Mouse (Mus musculus) neural tube, embryonic 15.5 days (tissue): Measurements from ENCODE around the gene Ptbp1. TPM values are rescaled to one million over a fixed set of nuclear protein-coding genes. Genes with fewer than 3 reads are reported as not detected.
"Not testable (repeated sequence)": the region's sequence is repeated elsewhere in the genome, so short reads cannot be mapped to it uniquely, and the experiment has no call there.

Experiments used
- ATAC-seq: fragments of 200-750 bp; cut with Nextera tagmentation; 2 replicates; pipeline ENCODE4 v1.8.0; 2017; ENCODE audit warnings: mild to moderate bottlenecking, moderate TSS enrichment, moderate library complexity; ENCODE audit not compliant: low FRiP score
- H3K27ac ChIP-seq: fragments of 300-500 bp; sonication (generic); replicated peaks from 2 replicates; pipeline ENCODE4 v1.5.1; 2015; ENCODE audit warnings: mild to moderate bottlenecking, inconsistent platforms
- H3K27me3 ChIP-seq: fragments of 300-500 bp; sonication (generic); replicated peaks from 2 replicates; pipeline ENCODE4 v1.6.1; 2015; ENCODE audit warnings: inconsistent platforms
- H3K36me3 ChIP-seq: fragments of 300-500 bp; sonication (generic); 2 replicates; pipeline ENCODE4 v1.6.1; 2015; ENCODE audit warnings: inconsistent platforms
- H3K4me1 ChIP-seq: fragments of 300-500 bp; sonication (generic); 2 replicates; pipeline ENCODE4 v1.6.1; 2015; ENCODE audit warnings: inconsistent platforms
- H3K4me2 ChIP-seq: fragments of 300-500 bp; sonication (generic); 2 replicates; pipeline ENCODE4 v1.6.1; 2015; ENCODE audit warnings: inconsistent platforms, mild to moderate bottlenecking, moderate library complexity
- H3K4me3 ChIP-seq: fragments of 300-500 bp; sonication (generic); replicated peaks from 2 replicates; pipeline ENCODE4 v1.5.1; 2015; ENCODE audit warnings: mild to moderate bottlenecking, inconsistent platforms
- H3K9ac ChIP-seq: fragments of 300-500 bp; sonication (generic); replicated peaks from 2 replicates; pipeline ENCODE4 v1.6.1; 2015; ENCODE audit warnings: mild to moderate bottlenecking, inconsistent platforms
- H3K9me3 ChIP-seq: fragments of 300-500 bp; sonication (generic); replicated peaks from 2 replicates; pipeline ENCODE4 v1.6.1; 2016; ENCODE audit warnings: inconsistent platforms
- WGBS: fragments of 180-500 bp; shearing (Covaris S2); methylation state at CpG from one replicate; pipeline ENCODE4 v1.1.7; 2015; ENCODE audit warnings: mixed read lengths; 5-methylcytosine and 5-hydroxymethylcytosine counted together
- polyA plus RNA-seq: library from polyadenylated mRNA; unstranded; fragments of >200 nt; fragmentation: Nextera tagmentation; extraction: Ambion mirVana; gene quantifications from 2 replicates; pipeline ENCODE4 v1.2.1, GENCODE M21; 2015

Gene Ptbp1
- polyA plus RNA-seq, 1 experiment from 2014 or later, result 55.8 TPM

DNA sequence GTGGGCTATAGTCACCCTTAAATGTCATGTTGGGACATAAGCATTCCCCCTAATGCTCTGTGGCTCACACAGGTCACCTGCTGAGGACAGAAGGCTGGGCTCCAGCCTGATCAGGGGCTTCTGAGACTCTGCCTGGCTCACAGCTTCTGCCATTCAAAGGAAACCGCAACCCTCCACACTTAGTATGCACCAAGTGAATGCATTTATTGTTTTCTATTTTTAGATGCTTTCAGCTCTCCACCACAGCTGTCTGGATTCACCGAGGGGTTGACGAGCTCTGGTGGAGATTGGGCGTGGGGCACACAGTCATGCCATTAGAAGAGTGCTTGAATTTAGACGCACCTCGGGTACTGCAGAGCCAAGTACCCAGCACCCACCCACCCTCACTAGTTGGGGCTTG is 19.1 kb downstream of the Ptbp1 start:
- WGBS, result 3% methylated on average over 6 of the region's 6 CpGs
- peak overlapping the region; percentile 95 for H3K9ac ChIP-seq
- no peaks in the 10 kb centered on the region for H3K9me3 ChIP-seq
- H3K27ac ChIP-seq, result peak overlapping the region; percentile 91
- ATAC-seq, result peak; percentile 4; the same call in 1 of the 2 replicates
- H3K4me2 ChIP-seq, result peak overlapping the region; percentile 89
- H3K4me1 ChIP-seq, result peaks cover 50% of the 10 kb centered on the region
- peak overlapping the region; percentile 70 for H3K4me3 ChIP-seq
- no peaks in the 10 kb centered on the region for H3K27me3 ChIP-seq
- H3K36me3 ChIP-seq, result peaks cover 14% of the 10 kb centered on the region

GRCm38 (mm10) chr10:79873715-79874289 is 19.6 kb downstream of the Ptbp1 start:
- Histone ChIP-seq H3K9ac (peak overlapping the region; percentile 95), H3K27me3 (no peaks in the 10 kb centered on the region), H3K9me3 (no peaks in the 10 kb centered on the region), H3K4me2 (peak overlapping the region; percentile 89), H3K4me3 (peak overlapping the region; percentile 70), H3K36me3 (peaks cover 13% of the 10 kb centered on the region), H3K27ac (peak overlapping the region; percentile 91), H3K4me1 (peaks cover 50% of the 10 kb centered on the region)
- peak; percentile 8 for ATAC-seq
- 1% methylated on average over 26 of the region's 26 CpGs for WGBS

GRCm38 (mm10) chr10:79874290-79874862 is 20.1 kb downstream of the Ptbp1 start, which contains the start of the genes Prtn3 and Plppr3:
TSS of gene Prtn3 (plus strand) at chr10:79874476.
TSS of gene Plppr3 (minus strand) at chr10:79874634.
- Histone ChIP-seq H3K4me2 (peak within 1 kb of the TSS; percentile 89), H3K9me3 (no peaks in the 10 kb centered on the region), H3K27ac (peak within 1 kb of the TSS; percentile 91), H3K4me1 (peaks cover 45% of the 10 kb centered on the region), H3K4me3 (peak within 1 kb of the TSS; percentile 70), H3K27me3 (no peaks in the 10 kb centered on the region), H3K36me3 (peaks cover 13% of the 10 kb centered on the region), H3K9ac (peak within 1 kb of the TSS; percentile 95)
- WGBS, result 0% methylated on average over 41 of the region's 57 CpGs
- peak; percentile 94 for ATAC-seq

DNA sequence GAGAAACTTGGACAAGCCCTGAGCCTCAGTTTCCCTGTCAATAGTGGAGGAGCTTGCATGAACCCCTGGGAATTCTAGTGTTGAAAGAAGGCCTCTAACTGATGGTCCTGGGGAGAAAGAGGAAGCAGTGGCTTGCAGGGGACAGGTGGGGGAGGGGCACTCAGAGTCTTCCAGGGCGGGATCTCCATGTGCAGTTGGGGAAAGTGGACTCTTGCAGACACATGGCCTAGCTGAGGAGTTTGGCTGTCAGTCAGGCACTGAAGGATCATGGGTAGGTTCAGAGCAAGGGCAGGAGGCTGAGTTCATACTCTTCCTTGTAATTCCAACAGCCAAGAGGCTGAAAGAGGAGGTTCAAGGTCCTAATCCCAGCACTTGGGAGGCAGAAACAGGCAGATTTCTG is 22.9 kb downstream of the Ptbp1 start:
- no peak for ATAC-seq

DNA sequence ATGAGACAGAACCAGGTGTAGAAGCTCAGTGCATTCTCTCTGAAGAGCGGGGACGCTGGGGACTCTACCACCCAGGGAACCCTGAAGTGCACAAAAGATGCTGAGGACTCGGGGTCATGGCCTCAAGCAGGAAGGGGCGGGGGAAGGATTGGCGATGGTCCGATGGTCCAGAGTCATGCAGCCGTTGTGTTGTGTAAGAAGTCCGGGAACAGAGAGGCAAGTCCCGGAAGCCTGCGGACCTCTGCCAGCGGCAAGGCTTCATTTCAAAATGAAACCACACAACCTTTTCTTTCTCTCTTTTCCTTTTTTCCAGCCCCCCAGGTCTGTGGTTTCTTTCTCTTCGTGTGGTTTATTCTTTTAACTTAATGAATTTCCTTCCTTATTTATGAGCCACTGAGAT is 23.5 kb downstream of the Ptbp1 start:
- WGBS, result 47% methylated on average over 12 of the region's 12 CpGs
- H3K4me2 ChIP-seq, result no peak overlapping the region
- no peak overlapping the region for H3K4me3 ChIP-seq
- no peaks in the 10 kb centered on the region for H3K36me3 ChIP-seq
- H3K9me3 ChIP-seq, result no peaks in the 10 kb centered on the region
- no peak for ATAC-seq
- H3K27me3 ChIP-seq, result peaks cover 9% of the 10 kb centered on the region
- H3K4me1 ChIP-seq, result peaks cover 19% of the 10 kb centered on the region
- H3K27ac ChIP-seq, result no peak overlapping the region
- no peak overlapping the region for H3K9ac ChIP-seq

More for the DNA sequence above, 22.9 kb downstream of the Ptbp1 start:
- Histone ChIP-seq H3K4me2 (no peak overlapping the region), H3K27me3 (peaks cover 4% of the 10 kb centered on the region; the same call in 1 of the 2 replicates), H3K36me3 (no peaks in the 10 kb centered on the region), H3K4me1 (peaks cover 23% of the 10 kb centered on the region), H3K9me3 (no peaks in the 10 kb centered on the region), H3K27ac (no peak overlapping the region), H3K9ac (no peak overlapping the region), H3K4me3 (no peak overlapping the region)
- 67% methylated on average over 1 of the region's 1 CpGs for WGBS

- Histone ChIP-seq H3K4me3 (no peak overlapping the region), H3K36me3 (no peaks in the 10 kb centered on the region), H3K9me3 (no peaks in the 10 kb centered on the region), H3K4me2 (no peak overlapping the region), H3K27ac (no peak overlapping the region), H3K27me3 (peaks cover 18% of the 10 kb centered on the region), H3K4me1 (peaks cover 27% of the 10 kb centered on the region), H3K9ac (no peak overlapping the region)
- WGBS, result 46% methylated on average over 3 of the region's 3 CpGs
- no peak for ATAC-seq
These were observed 25.3 kb downstream of the Ptbp1 start for GRCm38 (mm10) chr10:79879527-79879926.

- H3K4me1 ChIP-seq, result peaks cover 15% of the 10 kb centered on the region
- H3K9ac ChIP-seq, result no peak overlapping the region
- H3K36me3 ChIP-seq, result no peaks in the 10 kb centered on the region
- WGBS, result 15% methylated on average over 9 of the region's 9 CpGs
- H3K4me3 ChIP-seq, result no peak overlapping the region
- peaks cover 18% of the 10 kb centered on the region for H3K27me3 ChIP-seq
- H3K4me2 ChIP-seq, result no peak overlapping the region
- ATAC-seq, result no peak
- no peaks in the 10 kb centered on the region for H3K9me3 ChIP-seq
- no peak overlapping the region for H3K27ac ChIP-seq
These were observed 26.5 kb downstream of the Ptbp1 start for GRCm38 (mm10) chr10:79880721-79881120.

- 9% methylated on average over 22 of the region's 22 CpGs for WGBS
- Histone ChIP-seq H3K9ac (no peak overlapping the region), H3K4me3 (no peak overlapping the region; the same call in 1 of the 2 replicates), H3K27me3 (peaks cover 18% of the 10 kb centered on the region), H3K27ac (no peak overlapping the region), H3K9me3 (no peaks in the 10 kb centered on the region), H3K4me1 (peaks cover 15% of the 10 kb centered on the region), H3K36me3 (no peaks in the 10 kb centered on the region), H3K4me2 (peak overlapping the region; percentile 40)
- no peak for ATAC-seq
These were observed 27.8 kb downstream of the Ptbp1 start for GRCm38 (mm10) chr10:79881981-79882380.

DNA sequence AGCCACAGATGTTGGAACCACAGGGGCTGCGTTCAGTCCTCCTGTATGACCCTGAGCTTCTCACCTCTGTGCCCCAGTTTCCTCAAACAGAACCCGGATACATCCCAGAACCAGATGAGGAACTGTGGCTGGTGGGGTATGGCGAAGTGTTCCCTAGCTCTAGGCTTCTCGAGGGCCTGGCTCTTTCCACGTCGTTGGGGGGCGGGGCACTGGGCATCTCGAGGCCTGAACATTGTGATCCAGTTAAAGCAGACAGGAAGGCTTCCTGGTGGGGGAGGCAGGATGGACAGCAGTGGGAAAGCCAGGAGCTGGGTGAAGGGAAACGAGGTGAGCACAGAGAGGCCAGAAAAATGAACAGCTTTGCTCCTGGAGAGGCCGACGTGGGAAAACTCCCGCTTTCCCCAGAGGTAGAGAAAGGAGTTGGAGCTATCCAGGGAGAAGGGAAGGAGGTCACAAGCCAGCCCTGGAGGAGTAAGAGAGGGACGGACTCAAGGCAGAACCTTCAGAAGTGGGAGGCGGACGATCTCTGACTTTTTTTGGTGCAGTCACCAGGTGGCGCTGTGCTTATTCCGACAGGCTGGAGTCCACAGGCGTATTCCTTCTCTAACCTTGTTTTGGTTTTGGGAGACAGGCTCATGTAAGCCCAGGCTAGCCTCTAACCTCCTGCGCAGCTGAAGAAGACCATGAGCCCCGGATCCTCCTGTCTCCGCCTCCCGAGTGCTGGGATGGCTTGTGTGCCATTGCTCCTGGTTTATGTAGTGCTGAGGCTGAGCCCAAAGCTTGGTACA is 29.3 kb downstream of the Ptbp1 start:
- Histone ChIP-seq H3K27me3 (peaks cover 18% of the 10 kb centered on the region), H3K9me3 (no peaks in the 10 kb centered on the region), H3K27ac (no peak overlapping the region), H3K4me3 (no peak overlapping the region), H3K4me2 (no peak overlapping the region; the same call in 1 of the 2 replicates), H3K36me3 (no peaks in the 10 kb centered on the region), H3K4me1 (peaks cover 15% of the 10 kb centered on the region), H3K9ac (no peak overlapping the region)
- 16% methylated on average over 22 of the region's 22 CpGs for WGBS
- peak; percentile 36; the same call in 1 of the 2 replicates for ATAC-seq

- 57% methylated on average over 4 of the region's 4 CpGs for WGBS
- Histone ChIP-seq H3K27ac (no peak overlapping the region), H3K9me3 (no peaks in the 10 kb centered on the region), H3K36me3 (no peaks in the 10 kb centered on the region), H3K9ac (no peak overlapping the region), H3K4me2 (no peak overlapping the region), H3K4me1 (peaks cover 15% of the 10 kb centered on the region), H3K27me3 (peaks cover 18% of the 10 kb centered on the region), H3K4me3 (no peak overlapping the region)
- 0 out of 2 replicates have a peak, but pooled peaks have one; percentile 3 for ATAC-seq
These were observed 30.2 kb downstream of the Ptbp1 start for GRCm38 (mm10) chr10:79884446-79884845.

- not testable (repeated sequence) for H3K9ac ChIP-seq, ATAC-seq, H3K4me3 ChIP-seq, H3K9me3 ChIP-seq, H3K4me2 ChIP-seq, H3K27ac ChIP-seq, H3K36me3 ChIP-seq
- H3K4me1 ChIP-seq, result peaks cover 15% of the 10 kb centered on the region
- H3K27me3 ChIP-seq, result peaks cover 18% of the 10 kb centered on the region
- WGBS, result 78% methylated on average over 3 of the region's 3 CpGs
These were observed 30.7 kb downstream of the Ptbp1 start for GRCm38 (mm10) chr10:79884938-79885337.
